Mouse (Mus musculus): ENCODE measurements at regions not wholly inside any gene's neighbourhood (a gene's known extent, or its start where the extent isn't known, plus 50 kb on each side); places are given as distances from the start of the nearest gene placed in this dataset.

DNA sequence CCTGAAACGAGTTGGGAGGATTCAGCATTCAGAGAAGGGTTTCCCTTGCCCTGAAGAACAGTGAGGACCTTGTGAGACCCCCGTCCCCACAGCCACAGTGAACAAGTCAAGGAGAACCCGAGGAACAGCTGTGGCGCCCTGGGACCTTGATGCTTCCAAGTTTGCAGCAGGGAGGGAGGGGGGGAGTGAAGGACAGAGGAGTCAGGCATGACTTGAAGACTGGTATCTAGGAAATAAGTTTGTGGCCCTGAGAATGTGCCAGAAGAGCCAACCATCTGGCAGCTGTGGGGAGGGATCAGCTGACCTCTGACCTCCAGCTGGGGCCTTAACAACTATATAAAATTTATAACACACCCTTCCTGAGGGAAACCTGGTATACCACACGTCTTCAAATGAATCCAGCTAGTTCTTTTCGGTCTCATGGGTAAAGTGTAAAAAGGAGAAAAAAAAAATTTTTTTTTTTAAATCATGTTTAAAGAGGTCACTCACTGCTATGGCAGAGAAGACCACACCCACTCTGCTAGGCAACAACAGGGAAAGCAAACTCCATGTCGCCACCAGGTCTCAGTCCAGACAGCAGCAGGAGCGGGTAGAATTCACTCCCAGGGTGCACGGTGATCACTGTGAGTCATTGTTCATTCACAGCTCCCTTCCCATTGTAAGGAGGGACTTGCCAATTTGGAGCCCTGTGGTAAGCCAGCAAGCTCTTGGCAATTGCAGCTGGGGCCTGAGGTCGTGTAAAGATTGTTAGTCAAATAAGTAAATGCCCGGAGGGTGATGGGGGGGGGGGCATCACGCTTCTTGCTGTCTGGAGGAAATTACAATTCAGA, 58.3 kb upstream of the Ralgps2 start:
- ChIA-PET POLR2A (interaction anchor here (0.5 to 9.9 kb wide), 29 partner anchors 8 to 594 kb away, joined by 3 to 67 read pairs (median 4); partner anchors contain the start of genes Abl2 (in 1 of the 4) and Ralgps2 (in 1 of the 4)), CTCF (interaction anchor here in 3 of 4 experiments (0.6 to 2.0 kb wide), 5 partner anchors 14 to 110 kb away, joined by 3 to 7 read pairs (median 5); no protein-coding TSS in a partner anchor)

DNA sequence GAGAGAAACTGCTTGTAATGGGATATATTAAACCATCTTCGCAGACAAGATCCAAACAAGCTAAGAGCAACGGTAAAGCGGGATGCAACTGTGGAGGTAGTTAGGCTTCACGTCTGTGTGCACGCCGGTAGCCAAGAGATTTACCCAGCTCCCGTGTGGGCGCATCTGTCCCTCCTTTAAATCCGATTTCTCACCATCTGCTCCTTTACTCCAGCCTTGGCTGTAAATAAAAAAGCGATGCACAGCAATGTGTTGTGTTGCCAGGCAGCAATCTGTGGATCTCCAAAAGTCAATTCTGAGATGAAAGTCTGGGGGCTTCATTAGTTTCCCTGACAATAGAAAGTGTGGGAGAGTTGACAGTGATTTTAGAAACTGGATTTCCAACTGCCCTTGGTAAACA, 57.6 kb upstream of the Ralgps2 start:
- ChIA-PET CTCF (interaction anchor here in 2 of 4 experiments (0.6 to 2.0 kb wide), 4 partner anchors 13 to 84 kb away, joined by 3 to 7 read pairs (median 4); no protein-coding TSS in a partner anchor), POLR2A (interaction anchor here (0.5 to 9.9 kb wide), 24 partner anchors 8 to 453 kb away, joined by 3 to 67 read pairs (median 5); partner anchors contain the start of gene Ralgps2 (in 1 of the 4))

DNA sequence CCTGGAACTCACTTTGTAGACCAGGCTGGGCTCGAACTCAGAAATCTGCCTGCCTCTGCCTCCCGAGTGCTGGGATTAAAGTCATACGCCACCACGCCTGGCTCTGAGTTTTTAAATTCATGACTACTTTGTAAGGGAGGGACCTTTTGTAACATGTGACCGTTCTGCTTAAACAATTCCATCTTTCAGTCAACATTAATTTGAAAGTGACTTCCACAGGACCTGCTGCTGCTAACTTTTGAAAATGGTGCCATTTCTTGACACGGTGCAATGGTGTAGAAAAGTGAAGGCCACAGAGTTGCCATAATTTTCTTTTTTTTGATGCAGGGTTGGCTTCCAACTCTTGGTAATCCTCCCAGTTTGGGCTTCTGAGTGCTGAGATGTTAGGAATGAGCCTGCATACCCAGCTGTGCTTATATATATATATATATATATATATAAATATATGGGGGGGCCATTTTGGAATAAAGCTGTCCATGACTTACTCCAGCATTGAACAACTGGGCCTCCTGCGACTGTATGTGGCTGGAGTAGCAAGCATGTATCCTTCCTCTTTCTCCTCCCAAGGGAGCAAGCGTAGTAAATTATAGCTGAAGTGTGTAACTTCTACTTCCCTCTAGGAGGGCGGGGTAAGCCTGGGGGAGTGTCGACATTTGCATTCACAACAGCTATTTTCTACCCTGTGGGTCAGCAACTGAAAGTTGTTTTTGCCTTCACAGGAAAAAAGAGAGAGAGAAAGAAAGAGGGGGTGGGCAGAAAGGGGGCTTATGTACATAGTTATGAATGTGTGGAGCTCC, 56.9 kb upstream of the Ralgps2 start:
- POLR2A ChIA-PET = interaction anchor here in 3 of 4 experiments (0.6 to 9.9 kb wide), 19 partner anchors 12 to 452 kb away, joined by 3 to 67 read pairs (median 4); no protein-coding TSS in a partner anchor
- CTCF ChIA-PET = interaction anchor here in 1 of 4 experiments (0.7 to 2.0 kb wide), 4 partner anchors 13 to 79 kb away, joined by 3 to 7 read pairs (median 4); no protein-coding TSS in a partner anchor

DNA sequence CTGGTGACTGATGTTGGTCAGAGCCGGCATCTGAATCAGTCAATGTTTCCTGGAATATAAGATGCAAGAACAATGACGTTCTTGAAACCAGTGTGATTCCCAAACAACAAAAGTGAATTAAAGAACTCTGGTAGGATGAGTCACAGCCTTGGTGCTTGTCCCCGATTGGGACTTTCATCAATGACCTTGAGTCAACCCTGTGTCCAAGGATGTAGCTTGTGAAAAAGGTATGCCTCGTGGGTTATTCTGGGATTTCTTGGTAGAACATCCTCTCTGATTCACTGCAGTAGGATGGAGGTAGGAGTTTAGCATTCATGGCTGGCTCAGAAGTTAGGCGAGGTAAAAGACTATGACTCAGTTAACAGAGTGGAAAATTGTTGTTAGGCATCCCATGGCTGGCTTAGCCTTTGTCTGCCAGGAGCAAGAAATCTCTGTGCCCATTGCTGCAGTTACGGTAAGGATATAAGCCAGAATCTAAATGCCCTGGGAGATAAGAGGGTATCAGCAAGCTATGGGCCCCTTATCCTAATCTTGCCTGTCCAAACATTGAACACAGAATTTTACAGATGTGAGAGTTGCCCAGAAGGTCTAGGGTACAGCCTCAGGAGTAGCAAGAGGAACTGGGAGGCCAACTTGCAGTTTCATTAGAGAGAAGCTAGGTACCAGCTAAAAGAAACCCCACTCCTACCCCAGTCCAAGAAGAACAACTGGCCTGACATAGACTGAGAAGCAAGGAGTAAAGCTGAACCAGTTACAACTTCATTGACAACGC, 55.9 kb upstream of the Ralgps2 start:
- CTCF ChIA-PET = interaction anchor here in 2 of 4 experiments (0.9 to 1.1 kb wide), 2 partner anchors 8 to 57 kb away, joined by 3 read pairs; no protein-coding TSS in a partner anchor
- POLR2A ChIA-PET = interaction anchor here in 3 of 4 experiments (1.1 to 9.9 kb wide), 17 partner anchors 9 to 81 kb away, joined by 3 to 67 read pairs (median 5); no protein-coding TSS in a partner anchor

DNA sequence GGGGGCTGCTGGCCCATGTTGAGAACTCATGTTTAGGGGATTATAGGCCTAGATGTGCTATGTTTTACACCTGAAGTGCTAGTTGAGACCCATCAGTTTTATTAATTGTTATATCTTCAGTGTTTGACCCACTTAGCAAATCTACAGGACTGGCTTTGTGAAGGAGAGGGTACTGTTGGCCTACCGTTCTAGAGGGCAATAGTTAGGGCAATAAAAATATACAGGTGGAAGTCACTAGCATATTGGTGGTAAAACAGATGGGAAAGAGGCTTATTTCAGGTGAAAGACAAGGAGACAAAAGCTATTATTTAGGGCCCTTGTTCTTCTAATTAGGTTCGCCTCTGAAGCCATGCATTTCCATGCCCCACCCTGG, 55.2 kb upstream of the Ralgps2 start:
- CTCF ChIA-PET = interaction anchor here in 1 of 4 experiments (0.8 to 1.1 kb wide), 2 partner anchors 9 to 12 kb away, joined by 3 read pairs; no protein-coding TSS in a partner anchor
- POLR2A ChIA-PET = interaction anchor here (0.8 to 9.9 kb wide), 17 partner anchors 9 to 82 kb away, joined by 3 to 67 read pairs (median 4); no protein-coding TSS in a partner anchor

DNA sequence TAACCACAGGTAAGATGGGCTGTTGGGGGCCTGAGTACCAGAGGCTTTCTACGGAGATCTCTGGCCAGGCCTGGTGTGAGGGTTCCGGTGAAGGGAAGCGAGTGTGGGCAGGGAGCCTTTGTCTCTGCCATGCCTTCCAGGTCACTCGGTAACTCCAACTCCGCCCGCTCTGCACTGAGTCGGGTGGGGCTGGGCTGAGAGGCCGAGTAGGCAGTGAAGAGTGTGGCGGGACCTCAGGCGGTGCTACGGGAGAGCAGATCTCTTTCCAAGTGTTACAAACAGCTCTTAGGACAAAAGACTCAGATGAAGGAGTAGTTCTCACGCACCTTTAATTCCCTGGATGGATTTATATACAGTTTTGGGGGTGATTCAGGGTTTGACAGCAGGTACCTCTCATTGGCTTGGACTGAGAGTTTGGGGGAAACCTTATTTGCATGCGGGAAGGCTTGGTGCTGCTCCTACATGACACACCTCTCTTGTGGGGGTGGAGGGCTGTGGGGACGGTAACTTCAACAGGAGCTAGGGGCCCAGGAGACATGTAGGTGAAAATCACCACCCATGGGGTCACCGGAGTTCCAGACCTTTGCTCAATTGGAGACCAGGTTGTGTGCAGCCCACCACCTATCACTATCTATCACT, 54.7 kb upstream of the Ralgps2 start:
- ChIA-PET CTCF (interaction anchor here in 2 of 4 experiments (0.7 to 1.1 kb wide), 3 partner anchors 9 to 15 kb away, joined by 3 read pairs; no protein-coding TSS in a partner anchor), POLR2A (interaction anchor here (0.5 to 9.9 kb wide), 16 partner anchors 8 to 214 kb away, joined by 3 to 67 read pairs (median 4); no protein-coding TSS in a partner anchor)

DNA sequence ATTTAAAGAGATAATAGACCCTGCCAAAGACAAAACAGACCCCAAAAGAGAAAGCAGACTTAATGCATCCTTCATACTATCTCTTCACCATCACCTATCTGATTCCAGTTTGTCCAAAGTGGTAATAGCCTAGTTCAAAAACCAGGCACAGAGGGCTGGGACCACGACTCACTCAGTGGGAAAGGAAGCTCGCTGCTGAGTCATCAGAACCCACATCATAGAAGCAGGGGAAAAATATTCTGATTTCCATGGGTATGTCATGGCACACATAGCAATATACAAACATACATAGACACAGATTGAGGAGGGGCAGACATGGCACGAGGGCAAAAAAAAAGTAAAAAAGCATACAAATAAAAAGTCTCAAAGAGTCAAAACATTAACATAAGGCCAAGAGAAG, 53.7 kb upstream of the Ralgps2 start:
- ChIA-PET CTCF (interaction anchor here in 1 of 4 experiments (0.5 to 0.6 kb wide), 2 partner anchors 13 to 554 kb away, joined by 3 to 4 read pairs; no protein-coding TSS in a partner anchor), POLR2A (interaction anchor here in 1 of 4 experiments (0.5 to 2.6 kb wide), 3 partner anchors 11 to 213 kb away, joined by 3 to 8 read pairs (median 3); no protein-coding TSS in a partner anchor)

DNA sequence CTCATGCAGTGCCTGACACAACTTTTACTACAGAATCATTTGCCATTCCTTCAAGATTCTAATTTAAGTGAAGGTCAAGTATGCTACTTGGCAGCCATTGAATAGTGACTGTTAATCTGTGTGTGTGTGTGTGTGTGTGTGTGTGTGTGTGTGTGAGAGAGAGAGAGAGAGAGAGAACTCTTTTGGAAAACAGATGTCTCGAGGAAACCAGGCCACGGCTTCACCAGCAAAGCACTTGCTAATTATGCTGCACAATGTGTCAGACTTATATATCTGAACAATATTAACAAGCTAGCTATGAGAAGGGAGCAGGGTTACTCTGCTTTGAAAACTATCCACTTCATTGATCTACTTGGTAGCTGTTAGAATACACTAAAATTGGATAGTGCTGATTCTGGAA, 53.1 kb upstream of the Ralgps2 start:
- ChIA-PET POLR2A (interaction anchor here in 2 of 4 experiments (0.8 to 2.6 kb wide), 3 partner anchors 9 to 14 kb away, joined by 3 to 8 read pairs (median 3); no protein-coding TSS in a partner anchor), CTCF (interaction anchor here in 1 of 4 experiments (0.5 to 0.6 kb wide), 3 partner anchors 13 to 555 kb away, joined by 3 to 4 read pairs (median 4); no protein-coding TSS in a partner anchor)

DNA sequence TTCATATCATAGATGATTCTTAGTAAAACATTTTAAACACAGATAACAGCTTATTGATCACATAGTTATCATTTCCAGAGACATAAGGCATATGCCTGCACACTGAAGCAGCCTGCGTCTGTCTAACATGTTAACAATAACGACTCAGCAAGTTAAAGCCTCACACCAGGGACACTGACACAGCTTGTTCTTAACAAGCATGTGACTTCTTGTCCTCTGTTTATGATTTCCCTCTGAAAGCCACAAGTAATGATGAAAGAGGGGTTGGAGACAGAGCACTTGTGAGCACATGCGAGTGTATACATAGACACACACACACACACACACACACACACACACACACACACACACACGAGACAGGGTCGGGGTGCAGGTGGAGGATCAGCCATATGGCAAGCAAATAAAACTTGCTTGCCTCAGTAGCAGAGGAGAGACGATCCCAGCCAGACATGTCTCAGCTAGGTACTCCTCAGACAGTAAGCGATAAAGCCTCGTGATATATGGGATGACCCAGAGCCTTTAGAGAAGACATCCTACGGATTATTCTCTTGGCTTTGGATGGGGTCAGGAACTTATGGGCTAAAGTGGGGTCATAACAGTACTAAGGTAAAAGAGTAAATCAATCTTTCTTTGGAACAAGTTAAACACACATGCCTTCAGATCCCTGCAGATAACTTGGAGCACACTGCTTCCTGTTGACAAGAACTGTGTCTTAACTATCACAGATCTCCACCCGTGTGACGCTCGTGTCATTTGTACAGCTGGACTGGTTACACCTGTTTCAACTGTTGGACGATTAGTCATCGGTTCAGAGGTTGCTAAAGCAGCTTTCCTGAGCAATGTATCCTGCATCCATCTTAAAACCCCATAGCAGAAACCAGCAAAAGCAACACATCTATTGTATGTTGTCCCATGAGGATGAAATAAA, 51.4 kb upstream of the Ralgps2 start:
- ChIA-PET POLR2A (interaction anchor here in 2 of 4 experiments (1.1 to 2.6 kb wide), 2 partner anchors 8 to 35 kb away, joined by 3 to 8 read pairs; no protein-coding TSS in a partner anchor), CTCF (interaction anchor here in 2 of 4 experiments (0.7 kb wide), 3 partner anchors 9 to 136 kb away, joined by 3 to 16 read pairs (median 3); no protein-coding TSS in a partner anchor)

DNA sequence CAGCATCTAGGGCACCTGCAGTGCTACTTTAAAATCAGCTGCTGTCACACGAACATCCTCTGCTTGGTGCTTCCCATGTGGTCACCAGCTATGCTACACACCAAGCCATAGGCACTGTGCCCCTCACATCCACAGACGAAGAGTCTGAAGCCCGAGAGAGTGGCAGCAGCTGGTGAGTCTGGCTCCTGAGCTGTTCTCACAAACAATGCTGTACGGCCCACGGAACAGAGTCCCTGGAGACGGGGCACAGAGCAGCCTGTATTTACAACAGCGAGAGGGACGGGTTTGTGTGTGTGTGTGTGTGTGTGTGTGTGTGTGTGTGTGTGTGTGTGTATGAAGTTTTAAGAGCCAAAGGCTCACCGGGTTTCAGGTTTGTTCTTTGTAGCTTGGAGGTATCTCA, 50.7 kb upstream of the Ralgps2 start:
- POLR2A ChIA-PET = interaction anchor here in 3 of 4 experiments (0.7 to 1.3 kb wide), 5 partner anchors 8 to 74 kb away, joined by 3 to 4 read pairs (median 3); no protein-coding TSS in a partner anchor
- CTCF ChIA-PET = interaction anchor here in 2 of 4 experiments (0.6 to 0.7 kb wide), 4 partner anchors 8 to 136 kb away, joined by 3 to 16 read pairs (median 4); no protein-coding TSS in a partner anchor

DNA sequence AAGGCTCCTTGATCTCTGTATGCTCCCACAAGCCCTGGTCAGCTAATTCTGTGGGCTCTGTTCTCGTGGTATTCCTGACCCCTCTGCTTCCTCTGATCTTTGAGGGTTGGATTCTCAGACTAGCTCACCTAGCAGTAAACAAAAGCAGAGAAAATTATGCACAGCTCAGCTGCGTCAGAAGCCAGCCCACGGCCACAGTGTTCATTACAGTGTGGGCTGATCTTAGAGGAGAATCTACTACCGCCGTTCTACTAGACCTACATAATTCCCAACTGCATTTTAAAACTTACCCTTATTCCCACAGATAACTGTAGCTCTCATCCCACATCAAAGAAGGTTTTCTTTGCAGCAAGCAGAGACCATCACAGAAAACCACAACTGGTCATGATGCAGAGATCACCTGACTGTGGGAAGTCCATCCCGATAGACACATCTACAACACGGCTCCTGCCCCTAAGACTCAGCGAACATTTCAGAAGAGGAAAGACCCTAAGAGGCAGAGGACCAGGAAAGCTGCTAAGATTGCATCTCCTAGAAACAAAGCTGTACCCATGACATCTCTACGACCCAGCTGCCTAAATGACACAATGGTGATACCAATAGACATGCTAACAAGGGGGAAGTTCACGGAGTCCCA, 49.8 kb upstream of the Ralgps2 start:
- ChIA-PET CTCF (no interaction called here), POLR2A (interaction anchor here (0.5 to 1.5 kb wide), 11 partner anchors 8 to 92 kb away, joined by 3 to 10 read pairs (median 3); no protein-coding TSS in a partner anchor)

All from embryonic stem cell, embryonic (primary cell).